Mouse (Mus musculus): ENCODE measurements around the gene Nckipsd.

The Nckipsd gene

GRCm38 (mm10) chr9:108808163-108808665 is at the start of gene Nckipsd:
Gene Nckipsd, plus strand, starts transcription at chr9:108808368.
- peak; percentile 92 for DNase-seq

GRCm38 (mm10) chr9:108759121-108759520 is 49.0 kb upstream of the Nckipsd start:
- DNase-seq: no peak

- DNase-seq: no peak
Observed at GRCm38 (mm10) chr9:108759805-108760204, 48.4 kb upstream of the Nckipsd start.

- no peak for DNase-seq
Observed at GRCm38 (mm10) chr9:108761561-108761960, 46.6 kb upstream of the Nckipsd start.

- no peak for DNase-seq
Observed at GRCm38 (mm10) chr9:108764971-108765370, 43.2 kb upstream of the Nckipsd start.

- no peak for DNase-seq
Observed at GRCm38 (mm10) chr9:108776614-108777013, 31.6 kb upstream of the Nckipsd start.

- DNase-seq: no peak
Observed at GRCm38 (mm10) chr9:108777276-108777675, 30.9 kb upstream of the Nckipsd start.

GRCm38 (mm10) chr9:108780959-108781358 is 27.2 kb upstream of the Nckipsd start:
- no peak for DNase-seq

GRCm38 (mm10) chr9:108781891-108782290 is 26.3 kb upstream of the Nckipsd start:
- no peak for DNase-seq

- DNase-seq: no peak
Observed at GRCm38 (mm10) chr9:108782836-108783547, 25.2 kb upstream of the Nckipsd start.

- peak; percentile 96 for DNase-seq
Observed at GRCm38 (mm10) chr9:108783548-108784463, 24.4 kb upstream of the Nckipsd start, which contains the start of gene Ip6k2. Gene Ip6k2, plus strand, starts transcription at chr9:108783796.

- no peak for DNase-seq
Observed at GRCm38 (mm10) chr9:108785416-108785815, 22.8 kb upstream of the Nckipsd start.

GRCm38 (mm10) chr9:108786494-108786893 is 21.7 kb upstream of the Nckipsd start:
- DNase-seq: no peak

- DNase-seq: no peak
Observed at GRCm38 (mm10) chr9:108787080-108787479, 21.1 kb upstream of the Nckipsd start.

GRCm38 (mm10) chr9:108788713-108789112 is 19.5 kb upstream of the Nckipsd start:
- DNase-seq: no peak

GRCm38 (mm10) chr9:108792307-108792706 is 15.9 kb upstream of the Nckipsd start:
- no peak for DNase-seq

- no peak for DNase-seq
Observed at GRCm38 (mm10) chr9:108792730-108793129, 15.4 kb upstream of the Nckipsd start.

- DNase-seq: no peak
Observed at GRCm38 (mm10) chr9:108795281-108795680, 12.9 kb upstream of the Nckipsd start.

- no peak for DNase-seq
Observed at GRCm38 (mm10) chr9:108795762-108796161, 12.4 kb upstream of the Nckipsd start.

GRCm38 (mm10) chr9:108796351-108796981 is 11.7 kb upstream of the Nckipsd start:
- DNase-seq: peak; percentile 67

- no peak for DNase-seq
Observed at GRCm38 (mm10) chr9:108797477-108797876, 10.7 kb upstream of the Nckipsd start.

GRCm38 (mm10) chr9:108798508-108799075 is 9.6 kb upstream of the Nckipsd start:
- no peak for DNase-seq

- no peak for DNase-seq
Observed at GRCm38 (mm10) chr9:108799564-108799963, 8.6 kb upstream of the Nckipsd start.
